Mouse (Mus musculus) cortical plate, adult 2 months (tissue): ENCODE measurements at regions not wholly inside any gene's neighbourhood (a gene's known extent, or its start where the extent isn't known, plus 50 kb on each side); places are given as distances from the start of the nearest gene placed in this dataset.

Source experiments
- H3K27ac ChIP-seq: fragments of 200-500 bp; 2 replicates; pipeline ENCODE4 v1.5.1; 2012; ENCODE audit warnings: low read length, control low read depth, inconsistent platforms; ENCODE audit not compliant: insufficient read depth
- H3K4me1 ChIP-seq: fragments of 200-500 bp; 2 replicates; pipeline ENCODE4 v1.6.1; 2011; ENCODE audit warnings: low read length; ENCODE audit not compliant: control insufficient read depth, insufficient read depth
- H3K4me3 ChIP-seq: fragments of 200-500 bp; 2 replicates; pipeline ENCODE4 v1.5.1; 2011; ENCODE audit warnings: mild to moderate bottlenecking, low read length, control low read depth; ENCODE audit not compliant: insufficient read depth
- CTCF ChIP-seq: fragments of 200-500 bp; IDR thresholded peaks from 2 replicates; pipeline ENCODE4 v1.5.1; 2011; ENCODE audit warnings: mild to moderate bottlenecking, control low read depth, low read length; ENCODE audit not compliant: insufficient read depth; ENCODE audit errors: extremely low read depth
- POLR2A ChIP-seq: fragments of 200-500 bp; IDR thresholded peaks from 2 replicates; pipeline ENCODE4 v1.6.1; 2011; ENCODE audit warnings: mild to moderate bottlenecking, low read length, control low read depth; ENCODE audit not compliant: insufficient read depth; ENCODE audit errors: extremely low read depth

GRCm38 (mm10) chr8:95983690-95984089 lies 95.3 kb upstream of the Got2 start:
- TF ChIP-seq CTCF (no peak), POLR2A (no peak)
- Histone ChIP-seq H3K4me3 (no peak overlapping the region), H3K27ac (no peak overlapping the region), H3K4me1 (no peaks in the 10 kb centered on the region)

DNA sequence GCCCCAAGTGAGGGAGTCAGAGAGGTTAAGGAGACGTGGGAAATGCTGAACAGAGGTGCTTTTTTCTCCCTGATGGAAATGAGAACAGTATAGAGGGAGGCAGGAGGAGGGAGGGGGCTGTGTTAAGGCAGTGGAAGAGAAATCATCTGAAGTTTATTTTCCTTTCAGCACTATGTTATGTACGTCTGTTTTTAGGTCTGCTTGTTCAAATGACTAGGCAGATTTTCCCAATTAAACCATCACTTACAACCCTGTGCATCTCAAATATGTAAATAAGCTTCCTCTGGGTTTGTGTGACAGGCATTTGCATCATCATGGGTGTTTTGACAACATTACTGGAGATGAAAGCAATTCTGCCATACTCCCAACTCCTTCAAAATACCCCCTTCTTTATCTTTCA lies 92.1 kb upstream of the Got2 start:
- Histone ChIP-seq H3K4me1 (no peaks in the 10 kb centered on the region), H3K27ac (no peak overlapping the region), H3K4me3 (no peak overlapping the region)
- TF ChIP-seq POLR2A: no peak
- no peak for TF ChIP-seq CTCF

DNA sequence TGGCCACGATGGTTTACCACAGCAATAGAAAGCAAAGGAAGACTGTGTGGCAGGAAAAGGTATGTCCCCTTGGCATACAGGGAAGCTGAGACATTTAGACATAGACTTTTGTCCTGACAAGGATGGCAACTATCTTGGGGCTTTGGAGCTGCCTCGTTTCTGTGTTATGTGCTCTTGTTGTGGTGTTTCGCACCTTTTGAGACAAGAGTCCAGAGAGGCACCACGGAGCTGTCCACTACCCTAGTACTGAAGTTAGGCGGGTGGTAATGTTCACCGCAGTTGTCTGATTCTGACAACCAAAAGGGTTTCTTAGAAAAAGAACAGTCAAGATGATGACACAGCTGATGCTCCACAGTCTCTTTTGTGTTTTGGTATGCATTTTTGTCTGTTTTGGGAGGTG lies 90.9 kb upstream of the Got2 start:
- TF ChIP-seq POLR2A (no peak), CTCF (no peak)
- H3K4me3 ChIP-seq: no peak overlapping the region
- no peaks in the 10 kb centered on the region for H3K4me1 ChIP-seq
- no peak overlapping the region for H3K27ac ChIP-seq

DNA sequence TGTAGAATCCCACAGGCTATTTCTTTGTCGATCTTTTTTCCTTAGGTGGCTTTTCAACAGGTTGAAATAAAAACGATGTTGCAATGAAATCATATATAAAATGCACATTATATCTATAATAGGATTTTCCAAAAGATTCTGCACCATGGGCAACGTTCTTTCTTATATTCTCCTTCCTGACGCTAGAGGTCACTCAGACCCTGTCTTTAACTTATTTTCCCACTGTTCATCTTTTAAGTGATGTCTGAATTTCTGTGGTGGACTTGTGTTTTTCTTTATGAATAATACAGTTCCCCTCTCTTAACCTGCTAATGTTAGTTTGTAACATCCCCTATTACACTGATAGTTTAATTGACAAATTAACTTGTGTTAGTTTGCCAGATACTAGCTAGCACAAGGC lies 86.5 kb upstream of the Got2 start:
- H3K4me3 ChIP-seq: no peak overlapping the region
- TF ChIP-seq CTCF: 0 out of 2 replicates have a peak, but pooled peaks have one; percentile 1
- no peak for TF ChIP-seq POLR2A

DNA sequence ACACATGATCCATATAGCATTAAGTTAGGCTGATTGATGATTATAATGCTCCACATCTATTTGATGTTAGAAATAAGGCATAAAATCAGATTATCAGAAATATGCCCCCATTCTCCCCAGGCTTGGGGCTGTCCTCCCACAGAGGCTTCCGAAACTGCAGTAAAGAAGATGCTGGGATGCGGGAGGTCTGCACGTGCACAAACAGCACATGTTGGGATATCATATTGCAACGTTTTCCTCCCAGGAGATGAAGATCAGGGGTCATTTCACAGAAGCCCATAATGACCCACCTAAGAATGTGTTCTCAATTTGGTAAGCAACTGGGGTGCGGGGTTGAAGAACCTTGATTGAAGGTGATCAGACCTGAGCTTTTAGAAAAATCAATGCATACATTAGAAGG lies 85.9 kb upstream of the Got2 start:
- H3K4me3 ChIP-seq: no peak overlapping the region
- no peaks in the 10 kb centered on the region for H3K4me1 ChIP-seq
- no peak overlapping the region for H3K27ac ChIP-seq
- no peak for TF ChIP-seq CTCF
- TF ChIP-seq POLR2A: no peak

More for the DNA sequence above, 86.5 kb upstream of the Got2 start:
- Histone ChIP-seq H3K27ac (no peak overlapping the region), H3K4me1 (no peaks in the 10 kb centered on the region)

GRCm38 (mm10) chr8:95973571-95973970 lies 85.2 kb upstream of the Got2 start:
- TF ChIP-seq CTCF (no peak), POLR2A (no peak)
- Histone ChIP-seq H3K27ac (no peak overlapping the region), H3K4me1 (no peaks in the 10 kb centered on the region), H3K4me3 (no peak overlapping the region)

GRCm38 (mm10) chr8:95968828-95969227 lies 80.5 kb upstream of the Got2 start:
- H3K4me1 ChIP-seq: no peaks in the 10 kb centered on the region

GRCm38 (mm10) chr8:95966430-95966829 lies 78.1 kb upstream of the Got2 start:
- Histone ChIP-seq H3K27ac (no peak overlapping the region), H3K4me1 (no peaks in the 10 kb centered on the region), H3K4me3 (no peak overlapping the region)
- TF ChIP-seq CTCF (no peak), POLR2A (no peak)

More at GRCm38 (mm10) chr8:95968828-95969227, 80.5 kb upstream of the Got2 start:
- TF ChIP-seq CTCF: no peak
- no peak for TF ChIP-seq POLR2A
- Histone ChIP-seq H3K27ac (no peak overlapping the region), H3K4me3 (no peak overlapping the region)

GRCm38 (mm10) chr8:95952257-95952656 lies 63.9 kb upstream of the Got2 start:
- no peak overlapping the region for H3K27ac ChIP-seq
- TF ChIP-seq CTCF (no peak), POLR2A (no peak)
- H3K4me3 ChIP-seq: 0 out of 2 replicates have a peak overlapping the region, but pooled peaks have one; percentile 12
- H3K4me1 ChIP-seq: no peaks in the 10 kb centered on the region

DNA sequence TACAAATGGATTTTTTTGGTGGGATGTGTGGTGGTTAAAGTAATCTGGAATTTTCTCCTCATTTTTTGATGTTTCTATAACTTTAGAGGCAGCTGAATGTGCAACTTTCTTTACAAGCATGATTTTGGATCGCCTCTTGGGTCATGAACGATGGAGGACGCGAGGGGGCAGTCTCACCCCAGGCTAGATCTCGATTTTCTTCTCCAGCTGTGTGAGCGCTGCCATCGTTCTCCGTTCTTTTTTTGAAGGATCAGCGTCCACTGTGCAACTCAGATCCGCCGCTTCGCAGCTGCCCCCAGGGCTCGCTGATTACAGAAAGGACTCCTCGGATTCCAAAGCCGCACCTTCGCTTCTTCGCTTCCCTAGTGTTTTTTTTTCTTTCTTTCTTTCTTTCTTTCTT lies 63.4 kb upstream of the Got2 start:
- TF ChIP-seq CTCF: peak; percentile 79
- TF ChIP-seq POLR2A: no peak
- no peak overlapping the region for H3K27ac ChIP-seq
- no peaks in the 10 kb centered on the region for H3K4me1 ChIP-seq
- H3K4me3 ChIP-seq: peak overlapping the region; percentile 12; the same call in 1 of the 2 replicates
